Mouse (Mus musculus) megakaryocyte, embryonic 14.5 days (primary cell): Measurements from ENCODE around the gene Ehhadh.

Experiments
- FLI1 ChIP-seq: IDR thresholded peaks from 2 replicates; pipeline ENCODE4 v1.6.1; 2012; ENCODE audit warnings: low read length, inconsistent platforms, mixed read lengths
- GATA1 ChIP-seq: IDR thresholded peaks from 3 replicates; pipeline ENCODE4 v1.6.1; 2012; ENCODE audit warnings: mixed read lengths, low read length, inconsistent platforms, borderline replicate concordance

- TF ChIP-seq GATA1 (no peak), FLI1 (no peak)
These were observed 17.9 kb downstream of the Ehhadh start for GRCm38 (mm10) chr16:21769667-21770066.
